Mouse (Mus musculus): ENCODE results near the gene Ugt1a7c. TPM values are rescaled to one million over a fixed set of nuclear protein-coding genes. Genes with fewer than 3 reads are reported as not detected.
"Not testable (repeated sequence)": the region's sequence is repeated elsewhere in the genome, so short reads cannot be mapped to it uniquely, and the experiment has no call there.

Ugt1a7c gene
- 0.79 and 0.98 TPM in 2 replicates for polyA plus RNA-seq (2016; fragmentation: Nextera tagmentation; extraction: Ambion mirVana)

GRCm38 (mm10) chr1:88094941-88095492, at the start of gene Ugt1a7c:
TSS of gene Ugt1a7c (plus strand) at chr1:88095062.
- no peaks in the 10 kb centered on the region for H3K9me3 ChIP-seq
- H3K4me3 ChIP-seq: no peak within 1 kb of the TSS
- no peak within 1 kb of the TSS for H3K27ac ChIP-seq
- no peak for ATAC-seq (ENCODE audit: low FRiP score, low read depth)
- no peaks in the 10 kb centered on the region for H3K27me3 ChIP-seq (replicated peaks)
- H3K4me2 ChIP-seq (replicated peaks): no peak within 1 kb of the TSS
- H3K4me1 ChIP-seq: no peaks in the 10 kb centered on the region
- WGBS: 52% methylated on average over 10 of the region's 10 CpGs
- H3K36me3 ChIP-seq: no peaks in the 10 kb centered on the region
- H3K9ac ChIP-seq: no peak within 1 kb of the TSS

- H3K4me2 ChIP-seq (replicated peaks); H3K9ac ChIP-seq; H3K27me3 ChIP-seq (replicated peaks); H3K4me3 ChIP-seq; H3K36me3 ChIP-seq; H3K4me1 ChIP-seq; ATAC-seq (ENCODE audit: low FRiP score, low read depth); H3K27ac ChIP-seq; H3K9me3 ChIP-seq: not testable (repeated sequence)
- 85% methylated on average over 2 of the region's 2 CpGs for WGBS
Measured at GRCm38 (mm10) chr1:88047408-88047807, 47.5 kb upstream of the Ugt1a7c start.

DNA sequence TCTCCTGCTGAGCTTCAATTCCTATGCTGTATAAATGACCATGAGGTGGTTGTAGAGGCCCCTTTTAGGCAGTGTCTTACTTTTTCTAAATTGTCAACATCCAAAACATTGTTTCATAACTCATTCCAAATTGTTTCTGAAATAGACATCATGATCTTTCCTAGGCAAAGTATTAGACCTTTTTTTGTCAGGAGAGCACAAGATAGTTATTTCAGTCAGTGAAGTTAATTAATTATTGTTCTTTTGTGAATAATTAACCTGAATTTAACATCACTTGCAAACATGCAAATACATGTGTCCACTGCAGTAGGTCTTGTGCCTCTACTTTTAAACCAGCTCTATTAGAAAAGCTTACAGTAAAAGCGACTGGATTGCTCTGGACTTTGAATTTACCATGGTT, 39.8 kb upstream of the Ugt1a7c start, which contains the start of gene Ugt1a10:
Ugt1a10 (plus strand) TSS at position 301 of the 400 bp plus-strand sequence.
- no peak within 1 kb of the TSS for H3K4me2 ChIP-seq (replicated peaks)
- no peaks in the 10 kb centered on the region for H3K36me3 ChIP-seq
- H3K9me3 ChIP-seq: no peaks in the 10 kb centered on the region
- WGBS: 82% methylated on average over 1 of the region's 1 CpGs
- no peak for ATAC-seq (ENCODE audit: low FRiP score, low read depth)
- no peaks in the 10 kb centered on the region for H3K27me3 ChIP-seq (replicated peaks)
- no peak within 1 kb of the TSS for H3K9ac ChIP-seq
- no peak within 1 kb of the TSS for H3K27ac ChIP-seq
- no peaks in the 10 kb centered on the region for H3K4me1 ChIP-seq
- no peak within 1 kb of the TSS for H3K4me3 ChIP-seq

DNA sequence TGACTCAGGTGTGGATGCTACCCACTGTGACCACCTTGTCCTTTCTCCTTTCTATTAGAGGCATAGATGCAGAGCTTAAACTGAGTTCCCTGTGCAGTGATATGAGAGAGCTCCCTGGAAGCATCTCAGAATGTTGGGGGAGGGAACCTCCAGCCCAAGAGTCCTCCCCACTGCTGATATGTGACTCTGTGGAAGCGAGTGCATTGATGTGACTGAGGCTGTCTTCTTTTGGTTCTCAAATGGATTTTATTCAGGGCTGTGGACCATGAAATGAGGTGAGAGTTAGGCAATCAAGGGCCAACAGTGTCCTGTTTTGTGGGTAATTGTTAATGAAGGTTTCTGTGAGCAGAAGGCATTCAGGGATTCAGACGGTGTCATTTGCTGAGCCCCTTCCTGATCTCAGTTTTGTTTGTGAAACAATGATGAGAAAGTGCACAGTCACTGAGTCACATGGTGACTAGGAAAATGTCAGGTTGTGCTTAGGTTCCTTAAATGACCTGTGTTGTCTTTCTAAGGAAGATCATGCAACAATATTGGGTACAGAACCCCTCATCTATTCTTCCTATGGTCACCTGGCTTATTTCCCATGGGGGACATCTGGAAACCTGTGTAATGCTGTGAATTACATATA, 28.3 kb upstream of the Ugt1a7c start:
- not testable (repeated sequence) for ATAC-seq (ENCODE audit: low FRiP score, low read depth); H3K27me3 ChIP-seq (replicated peaks); H3K27ac ChIP-seq; H3K9me3 ChIP-seq; H3K4me3 ChIP-seq; H3K4me1 ChIP-seq; H3K4me2 ChIP-seq (replicated peaks); H3K36me3 ChIP-seq; H3K9ac ChIP-seq
- 45% methylated on average over 1 of the region's 2 CpGs for WGBS

DNA sequence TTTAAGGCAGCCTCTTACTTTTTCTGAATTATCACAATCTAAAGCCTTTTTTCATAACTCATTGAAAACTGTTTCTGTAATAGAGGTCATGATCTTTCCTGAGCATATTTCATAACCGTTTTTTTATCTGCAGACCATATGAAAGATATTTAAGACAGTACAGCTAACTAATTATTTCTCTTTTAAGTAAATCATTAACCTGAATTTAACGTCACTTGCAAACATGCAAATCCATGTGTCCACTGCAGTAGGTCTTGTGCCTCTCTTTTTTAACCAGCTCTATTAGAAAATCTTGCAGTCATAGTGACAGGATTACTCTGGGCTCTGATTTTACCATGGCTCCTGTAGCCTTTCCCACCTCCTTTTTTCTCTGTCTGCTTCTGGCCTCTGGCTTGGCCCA, 24.4 kb upstream of the Ugt1a7c start, which contains the start of gene Ugt1a9:
Ugt1a9 (plus strand) TSS at position 306 of the 400 bp plus-strand sequence.
- no peaks in the 10 kb centered on the region for H3K9me3 ChIP-seq

DNA sequence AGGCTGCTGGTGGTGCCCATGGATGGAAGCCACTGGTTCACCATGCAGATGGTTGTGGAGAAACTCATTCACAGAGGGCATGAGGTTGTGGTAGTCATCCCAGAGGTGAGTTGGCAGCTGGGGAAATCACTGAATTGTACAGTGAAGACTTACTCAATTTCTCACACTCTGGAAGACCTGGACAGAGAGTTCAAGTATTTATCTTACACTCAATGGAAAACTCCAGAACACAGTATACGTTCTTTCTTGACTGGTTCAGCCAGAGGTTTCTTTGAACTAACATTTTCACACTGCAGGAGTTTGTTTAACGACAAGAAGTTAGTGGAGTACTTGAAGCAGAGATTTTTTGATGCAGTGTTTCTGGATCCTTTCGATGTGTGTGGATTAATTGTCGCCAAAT, 24.0 kb upstream of the Ugt1a7c start:
- Histone ChIP-seq H3K27ac (no peak overlapping the region), H3K4me1 (no peaks in the 10 kb centered on the region), H3K27me3 (replicated peaks) (no peaks in the 10 kb centered on the region), H3K9me3 (no peaks in the 10 kb centered on the region), H3K4me2 (replicated peaks) (no peak overlapping the region), H3K36me3 (no peaks in the 10 kb centered on the region), H3K4me3 (no peak overlapping the region), H3K9ac (no peak overlapping the region)
- ATAC-seq (ENCODE audit: low FRiP score, low read depth): no peak
- 86% methylated on average over 4 of the region's 4 CpGs for WGBS

More for the DNA sequence above, 24.4 kb upstream of the Ugt1a7c start, which contains the start of gene Ugt1a9:
- Histone ChIP-seq H3K27me3 (replicated peaks) (no peaks in the 10 kb centered on the region), H3K27ac (no peak within 1 kb of the TSS), H3K4me3 (no peak within 1 kb of the TSS), H3K4me2 (replicated peaks) (no peak within 1 kb of the TSS), H3K9ac (no peak within 1 kb of the TSS), H3K36me3 (no peaks in the 10 kb centered on the region), H3K4me1 (no peaks in the 10 kb centered on the region)
- WGBS: 83% methylated on average over 2 of the region's 2 CpGs
- no peak for ATAC-seq (ENCODE audit: low FRiP score, low read depth)

GRCm38 (mm10) chr1:88074471-88074870, 20.4 kb upstream of the Ugt1a7c start:
- H3K9me3 ChIP-seq: no peaks in the 10 kb centered on the region
- H3K9ac ChIP-seq: no peak overlapping the region
- H3K4me3 ChIP-seq: no peak overlapping the region
- no peaks in the 10 kb centered on the region for H3K4me1 ChIP-seq
- no peaks in the 10 kb centered on the region for H3K36me3 ChIP-seq
- no peak overlapping the region for H3K27ac ChIP-seq
- no peak overlapping the region for H3K4me2 ChIP-seq (replicated peaks)
- WGBS: 86% methylated on average over 2 of the region's 2 CpGs
- no peak for ATAC-seq (ENCODE audit: low FRiP score, low read depth)
- no peaks in the 10 kb centered on the region for H3K27me3 ChIP-seq (replicated peaks)

DNA sequence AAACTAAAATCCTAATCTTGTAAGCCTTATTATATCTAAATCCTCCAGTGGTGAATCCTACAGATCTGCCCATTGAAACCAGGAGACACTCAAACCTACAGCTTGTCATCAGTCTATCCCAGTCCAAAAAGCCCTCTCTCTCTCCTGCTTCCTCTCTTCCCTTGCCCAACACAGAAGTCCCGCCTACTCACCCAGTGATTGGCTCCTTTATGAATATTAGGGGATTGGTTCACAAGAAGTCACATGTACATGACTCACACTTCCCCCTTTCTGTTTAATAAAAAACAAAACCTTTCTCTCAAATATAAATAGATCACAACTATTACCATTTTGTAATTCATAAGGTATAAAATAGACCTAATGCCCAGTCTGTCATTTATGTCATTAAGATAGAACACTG, 17.7 kb upstream of the Ugt1a7c start:
- no peak overlapping the region for H3K4me3 ChIP-seq
- H3K36me3 ChIP-seq: no peaks in the 10 kb centered on the region
- no peak for ATAC-seq (ENCODE audit: low FRiP score, low read depth)
- no peaks in the 10 kb centered on the region for H3K9me3 ChIP-seq
- no peaks in the 10 kb centered on the region for H3K4me1 ChIP-seq
- H3K27ac ChIP-seq: no peak overlapping the region
- H3K4me2 ChIP-seq (replicated peaks): no peak overlapping the region
- no peaks in the 10 kb centered on the region for H3K27me3 ChIP-seq (replicated peaks)
- no peak overlapping the region for H3K9ac ChIP-seq
- 94% methylated on average over 1 of the region's 1 CpGs for WGBS

DNA sequence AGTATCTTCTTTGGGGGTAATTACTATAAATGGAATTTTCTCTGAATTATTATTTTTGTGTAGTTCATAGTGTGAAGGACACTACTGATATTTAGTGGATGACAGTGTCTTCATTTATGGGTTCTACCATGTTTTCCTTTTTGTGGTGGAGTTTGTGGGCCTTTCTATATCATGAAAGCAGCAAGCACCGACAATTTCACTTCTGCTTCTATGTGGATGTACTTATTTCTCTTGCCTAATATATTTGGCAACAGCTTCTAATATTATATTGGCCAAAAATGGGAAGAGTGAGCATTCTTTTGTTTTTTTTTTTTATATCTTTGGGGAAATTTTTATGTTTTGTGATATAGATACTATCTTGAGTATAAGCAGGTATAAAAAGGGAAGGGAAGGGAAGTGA, 13.2 kb upstream of the Ugt1a7c start:
- WGBS: 87% methylated on average over 1 of the region's 1 CpGs
- no peaks in the 10 kb centered on the region for H3K4me1 ChIP-seq
- no peak for ATAC-seq (ENCODE audit: low FRiP score, low read depth)
- no peak overlapping the region for H3K27ac ChIP-seq
- no peaks in the 10 kb centered on the region for H3K36me3 ChIP-seq
- H3K9me3 ChIP-seq: no peaks in the 10 kb centered on the region
- no peak overlapping the region for H3K4me2 ChIP-seq (replicated peaks)
- no peaks in the 10 kb centered on the region for H3K27me3 ChIP-seq (replicated peaks)
- no peak overlapping the region for H3K4me3 ChIP-seq
- no peak overlapping the region for H3K9ac ChIP-seq

GRCm38 (mm10) chr1:88086125-88086524, 8.7 kb upstream of the Ugt1a7c start:
- H3K9ac ChIP-seq: no peak overlapping the region
- no peaks in the 10 kb centered on the region for H3K4me1 ChIP-seq
- H3K27ac ChIP-seq: no peak overlapping the region
- WGBS: 69% methylated on average over 1 of the region's 1 CpGs
- H3K27me3 ChIP-seq (replicated peaks): no peaks in the 10 kb centered on the region
- no peak overlapping the region for H3K4me3 ChIP-seq
- H3K9me3 ChIP-seq: no peaks in the 10 kb centered on the region
- H3K4me2 ChIP-seq (replicated peaks): no peak overlapping the region
- ATAC-seq (ENCODE audit: low FRiP score, low read depth): no peak
- no peaks in the 10 kb centered on the region for H3K36me3 ChIP-seq

- Histone ChIP-seq H3K4me1 (no peaks in the 10 kb centered on the region), H3K36me3 (no peaks in the 10 kb centered on the region), H3K27me3 (replicated peaks) (no peaks in the 10 kb centered on the region), H3K4me3 (no peak within 1 kb of the TSS), H3K9ac (no peak within 1 kb of the TSS), H3K27ac (no peak within 1 kb of the TSS), H3K4me2 (replicated peaks) (no peak within 1 kb of the TSS), H3K9me3 (no peaks in the 10 kb centered on the region)
- no peak for ATAC-seq (ENCODE audit: low FRiP score, low read depth)
- 80% methylated on average over 3 of the region's 3 CpGs for WGBS
Measured at GRCm38 (mm10) chr1:88087513-88087912, 7.3 kb upstream of the Ugt1a7c start, which contains the start of gene Ugt1a8. TSS of gene Ugt1a8 (plus strand) at chr1:88087813.

GRCm38 (mm10) chr1:88092341-88092740, 2.5 kb upstream of the Ugt1a7c start:
- no peak overlapping the region for H3K4me2 ChIP-seq (replicated peaks)
- no peaks in the 10 kb centered on the region for H3K9me3 ChIP-seq
- ATAC-seq (ENCODE audit: low FRiP score, low read depth): no peak
- H3K27ac ChIP-seq: no peak overlapping the region
- no peak overlapping the region for H3K9ac ChIP-seq
- H3K4me1 ChIP-seq: no peaks in the 10 kb centered on the region
- H3K4me3 ChIP-seq: no peak overlapping the region
- no peaks in the 10 kb centered on the region for H3K27me3 ChIP-seq (replicated peaks)
- no peaks in the 10 kb centered on the region for H3K36me3 ChIP-seq

- not testable (repeated sequence) for H3K4me2 ChIP-seq (replicated peaks); H3K9me3 ChIP-seq; H3K36me3 ChIP-seq; H3K27me3 ChIP-seq (replicated peaks); H3K27ac ChIP-seq; H3K9ac ChIP-seq; ATAC-seq (ENCODE audit: low FRiP score, low read depth); H3K4me3 ChIP-seq; H3K4me1 ChIP-seq
- WGBS: 82% methylated on average over 3 of the region's 3 CpGs
Measured at GRCm38 (mm10) chr1:88094270-88094676, 589 bp upstream of the Ugt1a7c start.

Measured in neural tube, embryonic 12.5 days (tissue).